Mouse (Mus musculus): ENCODE results near the gene Trappc2l.

Trappc2l gene

GRCm38 (mm10) chr8:122658807-122659160 is 47.3 kb downstream of the Trappc2l start:
- no peak for DNase-seq

GRCm38 (mm10) chr8:122660022-122660421 is 48.6 kb downstream of the Trappc2l start:
- DNase-seq, result peak; percentile 37 to 54

- peak; percentile 66 to 72 for DNase-seq
These were observed 49.7 kb downstream of the Trappc2l start for GRCm38 (mm10) chr8:122661138-122661537.

GRCm38 (mm10) chr8:122661894-122662293 is 50.5 kb downstream of the Trappc2l start:
- DNase-seq, result no peak

GRCm38 (mm10) chr8:122663106-122663505 is 51.7 kb downstream of the Trappc2l start:
- peak; percentile 40 to 41 for DNase-seq

GRCm38 (mm10) chr8:122663670-122664069 is 52.2 kb downstream of the Trappc2l start:
- DNase-seq, result no peak

- peak; percentile 80 to 82 for DNase-seq
These were observed 53.8 kb downstream of the Trappc2l start for GRCm38 (mm10) chr8:122665221-122665620.

- DNase-seq, result peak; percentile 78 to 85
These were observed 54.4 kb downstream of the Trappc2l start for GRCm38 (mm10) chr8:122665667-122666316.

All from cerebellum, postnatal 25 days (tissue).